Mouse (Mus musculus) gonadal fat pad, adult 2 months (tissue): Measurements from ENCODE around the gene Desi1. TPM values are rescaled to one million over a fixed set of nuclear protein-coding genes. Genes with fewer than 3 reads are reported as not detected.
A peak's percentile ranks its signal among the peaks of the same experiment; 100 is the strongest.

Source experiments
- DNase-seq: peaks from one replicate; pipeline ENCODE4 v3.0.0-alpha.2; 2012; ENCODE audit warnings: low read depth
- polyA plus RNA-seq: library from polyadenylated mRNA; depleted of rRNA; stranded (reverse); fragments of >200 nt; gene quantifications from 2 replicates; pipeline ENCODE4 v1.2.3, GENCODE M21; 2012

Gene Desi1
- polyA plus RNA-seq, 1 experiment = 28.0 TPM

- DNase-seq = no peak
Observed at GRCm38 (mm10) chr15:81966062-81966829, 67.4 kb downstream of the Desi1 start.

GRCm38 (mm10) chr15:81964980-81965545 lies 68.6 kb downstream of the Desi1 start:
- DNase-seq = no peak

GRCm38 (mm10) chr15:81964262-81964661 lies 69.4 kb downstream of the Desi1 start:
- DNase-seq = no peak

- DNase-seq = no peak
Observed at GRCm38 (mm10) chr15:81961078-81961451, 72.6 kb downstream of the Desi1 start.

GRCm38 (mm10) chr15:81960171-81961077 lies 73.2 kb downstream of the Desi1 start, which contains the start of gene Pmm1:
Gene Pmm1 (minus strand): TSS chr15:81960930.
- peak; percentile 68 for DNase-seq

- DNase-seq = no peak
Observed at GRCm38 (mm10) chr15:81958906-81959305, 74.8 kb downstream of the Desi1 start.

GRCm38 (mm10) chr15:81957598-81957997 lies 76.1 kb downstream of the Desi1 start:
- no peak for DNase-seq

- no peak for DNase-seq
Observed at GRCm38 (mm10) chr15:81956457-81956856, 77.2 kb downstream of the Desi1 start.

GRCm38 (mm10) chr15:81955414-81955813 lies 78.2 kb downstream of the Desi1 start:
- DNase-seq = no peak

GRCm38 (mm10) chr15:81954716-81955115 lies 78.9 kb downstream of the Desi1 start:
- no peak for DNase-seq

GRCm38 (mm10) chr15:81954151-81954583 lies 79.5 kb downstream of the Desi1 start:
- DNase-seq = peak; percentile 89

- no peak for DNase-seq
Observed at GRCm38 (mm10) chr15:81952310-81952709, 81.4 kb downstream of the Desi1 start.

- no peak for DNase-seq
Observed at GRCm38 (mm10) chr15:81951159-81951558, 82.5 kb downstream of the Desi1 start.

GRCm38 (mm10) chr15:81950716-81951115 lies 82.9 kb downstream of the Desi1 start:
- no peak for DNase-seq

GRCm38 (mm10) chr15:81949476-81950131 lies 84.1 kb downstream of the Desi1 start:
- DNase-seq = no peak

- no peak for DNase-seq
Observed at GRCm38 (mm10) chr15:81949076-81949475, 84.6 kb downstream of the Desi1 start.

- no peak for DNase-seq
Observed at GRCm38 (mm10) chr15:81943176-81943749, 90.4 kb downstream of the Desi1 start.
